Mouse (Mus musculus) forebrain, embryonic 15.5 days (tissue): ENCODE results near the gene Lamtor2. TPM values are rescaled to one million over a fixed set of nuclear protein-coding genes. Genes with fewer than 3 reads are reported as not detected.
A peak's percentile ranks its signal among the peaks of the same experiment; 100 is the strongest.

Source experiments
- ATAC-seq: fragments of 200-750 bp; cut with Nextera tagmentation; replicated peaks from 2 replicates; pipeline ENCODE4 v1.8.0; 2017; ENCODE audit warnings: mild to moderate bottlenecking, moderate TSS enrichment, moderate library complexity
- H3K27ac ChIP-seq: fragments of 300-500 bp; sonication (generic); replicated peaks from 2 replicates; pipeline ENCODE4 v1.5.1; 2015; ENCODE audit warnings: mild to moderate bottlenecking, inconsistent platforms
- H3K27me3 ChIP-seq: fragments of 300-500 bp; sonication (generic); 2 replicates; pipeline ENCODE4 v1.6.1; 2015; ENCODE audit warnings: inconsistent platforms
- H3K36me3 ChIP-seq: fragments of 300-500 bp; sonication (generic); 2 replicates; pipeline ENCODE4 v1.6.1; 2015; ENCODE audit warnings: mild to moderate bottlenecking, inconsistent platforms
- H3K4me1 ChIP-seq: fragments of 300-500 bp; sonication (generic); 2 replicates; pipeline ENCODE4 v1.6.1; 2015; ENCODE audit warnings: inconsistent platforms
- H3K4me2 ChIP-seq: fragments of 300-500 bp; sonication (generic); replicated peaks from 2 replicates; pipeline ENCODE4 v1.6.1; 2015; ENCODE audit warnings: mild to moderate bottlenecking, inconsistent platforms
- H3K4me3 ChIP-seq: fragments of 300-500 bp; sonication (generic); 2 replicates; pipeline ENCODE4 v1.5.1; 2015; ENCODE audit warnings: mild to moderate bottlenecking, inconsistent platforms
- H3K9ac ChIP-seq: fragments of 300-500 bp; sonication (generic); replicated peaks from 2 replicates; pipeline ENCODE4 v1.6.1; 2015; ENCODE audit warnings: mild to moderate bottlenecking, inconsistent platforms
- H3K9me3 ChIP-seq: fragments of 300-500 bp; sonication (generic); 2 replicates; pipeline ENCODE4 v1.6.1; 2016; ENCODE audit warnings: inconsistent platforms
- WGBS: fragments of 180-500 bp; shearing (Covaris S2); methylation state at CpG from one replicate; pipeline ENCODE4 v1.1.7; 2015; ENCODE audit warnings: mixed read lengths; 5-methylcytosine and 5-hydroxymethylcytosine counted together
- polyA plus RNA-seq: library from polyadenylated mRNA; unstranded; fragments of >200 nt; fragmentation: Nextera tagmentation; extraction: Ambion mirVana; gene quantifications from 2 replicates; pipeline ENCODE4 v1.2.1, GENCODE M21; 2015

Gene Lamtor2
- polyA plus RNA-seq, 1 experiment from 2014 or later, result 169 TPM

GRCm38 (mm10) chr3:88538271-88539145 is 14.4 kb downstream of the Lamtor2 start:
- Histone ChIP-seq H3K4me2 (peak overlapping the region; percentile 93), H3K27me3 (no peaks in the 10 kb centered on the region), H3K9me3 (no peaks in the 10 kb centered on the region), H3K9ac (peak overlapping the region; percentile 18), H3K36me3 (peaks cover 40% of the 10 kb centered on the region), H3K4me3 (peak overlapping the region; percentile 6; the same call in 1 of the 2 replicates), H3K4me1 (peaks cover 86% of the 10 kb centered on the region), H3K27ac (peak overlapping the region; percentile 64)
- no peak for ATAC-seq
- WGBS, result 15% methylated on average over 9 of the region's 9 CpGs

GRCm38 (mm10) chr3:88537146-88537545 is 15.7 kb downstream of the Lamtor2 start:
- no peak for ATAC-seq
- Histone ChIP-seq H3K4me1 (peaks cover 81% of the 10 kb centered on the region), H3K9me3 (no peaks in the 10 kb centered on the region), H3K27me3 (no peaks in the 10 kb centered on the region), H3K9ac (peak overlapping the region; percentile 99), H3K4me3 (peak overlapping the region; percentile 93), H3K4me2 (peak overlapping the region; percentile 93), H3K36me3 (peaks cover 40% of the 10 kb centered on the region), H3K27ac (peak overlapping the region; percentile 100)
- WGBS, result 57% methylated on average over 6 of the region's 6 CpGs

GRCm38 (mm10) chr3:88536103-88536930 is 16.6 kb downstream of the Lamtor2 start:
- Histone ChIP-seq H3K27ac (peak overlapping the region; percentile 100), H3K9me3 (no peaks in the 10 kb centered on the region), H3K36me3 (peaks cover 40% of the 10 kb centered on the region), H3K9ac (peak overlapping the region; percentile 99), H3K4me1 (peaks cover 73% of the 10 kb centered on the region), H3K27me3 (no peaks in the 10 kb centered on the region), H3K4me3 (peak overlapping the region; percentile 93), H3K4me2 (peak overlapping the region; percentile 93)
- no peak for ATAC-seq
- 2% methylated on average over 64 of the region's 64 CpGs for whole genome bisulfite sequencing

- peak overlapping the region; percentile 99 for H3K9ac ChIP-seq
- H3K36me3 ChIP-seq, result peaks cover 37% of the 10 kb centered on the region
- no peak for ATAC-seq
- peak overlapping the region; percentile 93 for H3K4me3 ChIP-seq
- peaks cover 67% of the 10 kb centered on the region for H3K4me1 ChIP-seq
- 20% methylated on average over 4 of the region's 4 CpGs for WGBS
- no peaks in the 10 kb centered on the region for H3K27me3 ChIP-seq
- H3K27ac ChIP-seq, result peak overlapping the region; percentile 100
- H3K4me2 ChIP-seq, result peak overlapping the region; percentile 93
- H3K9me3 ChIP-seq, result no peaks in the 10 kb centered on the region
Observed at GRCm38 (mm10) chr3:88535527-88535926, 17.3 kb downstream of the Lamtor2 start.

GRCm38 (mm10) chr3:88535005-88535404 is 17.9 kb downstream of the Lamtor2 start:
- Histone ChIP-seq H3K9me3 (no peaks in the 10 kb centered on the region), H3K36me3 (peaks cover 32% of the 10 kb centered on the region), H3K27me3 (no peaks in the 10 kb centered on the region), H3K4me3 (peak overlapping the region; percentile 93), H3K9ac (peak overlapping the region; percentile 99), H3K4me2 (peak overlapping the region; percentile 93), H3K27ac (peak overlapping the region; percentile 100), H3K4me1 (peaks cover 67% of the 10 kb centered on the region)
- 2% methylated on average over 3 of the region's 3 CpGs for WGBS
- no peak for ATAC-seq

GRCm38 (mm10) chr3:88533706-88534105 is 19.2 kb downstream of the Lamtor2 start:
- no peaks in the 10 kb centered on the region for H3K9me3 ChIP-seq
- H3K4me2 ChIP-seq, result peak overlapping the region; percentile 93
- H3K4me3 ChIP-seq, result peak overlapping the region; percentile 93
- H3K9ac ChIP-seq, result peak overlapping the region; percentile 99
- no peaks in the 10 kb centered on the region for H3K27me3 ChIP-seq
- H3K4me1 ChIP-seq, result peaks cover 70% of the 10 kb centered on the region
- WGBS, result 1% methylated on average over 5 of the region's 5 CpGs
- ATAC-seq, result no peak
- H3K27ac ChIP-seq, result peak overlapping the region; percentile 100
- peaks cover 28% of the 10 kb centered on the region for H3K36me3 ChIP-seq

GRCm38 (mm10) chr3:88532689-88533511 is 20.0 kb downstream of the Lamtor2 start:
- Histone ChIP-seq H3K27me3 (no peaks in the 10 kb centered on the region), H3K9me3 (no peaks in the 10 kb centered on the region), H3K4me1 (peaks cover 68% of the 10 kb centered on the region), H3K4me3 (peak overlapping the region; percentile 93), H3K4me2 (peak overlapping the region; percentile 93), H3K36me3 (peaks cover 20% of the 10 kb centered on the region), H3K27ac (peak overlapping the region; percentile 100), H3K9ac (peak overlapping the region; percentile 99)
- WGBS, result under 1% methylated on average over 40 of the region's 40 CpGs
- ATAC-seq, result peak; percentile 52

- Histone ChIP-seq H3K9me3 (no peaks in the 10 kb centered on the region), H3K4me1 (peaks cover 68% of the 10 kb centered on the region)
- peak; percentile 5; the same call in 1 of the 2 replicates for ATAC-seq
Observed at GRCm38 (mm10) chr3:88532299-88532674, 20.6 kb downstream of the Lamtor2 start, which contains the start of gene Mex3a. Gene Mex3a (plus strand): TSS chr3:88532395.

GRCm38 (mm10) chr3:88531348-88532298 is 21.3 kb downstream of the Lamtor2 start:
- peak; percentile 86 for ATAC-seq
- Histone ChIP-seq H3K4me1 (peaks cover 67% of the 10 kb centered on the region), H3K4me2 (peak overlapping the region; percentile 91), H3K27me3 (no peaks in the 10 kb centered on the region), H3K9ac (peak overlapping the region; percentile 99), H3K27ac (peak overlapping the region; percentile 100), H3K36me3 (peaks cover 7% of the 10 kb centered on the region), H3K9me3 (no peaks in the 10 kb centered on the region), H3K4me3 (peak overlapping the region; percentile 93)
- 1% methylated on average over 56 of the region's 63 CpGs for WGBS

More at GRCm38 (mm10) chr3:88532299-88532674, 20.6 kb downstream of the Lamtor2 start, which contains the start of gene Mex3a:
- under 1% methylated on average over 16 of the region's 31 CpGs for WGBS
- peak within 1 kb of the TSS; percentile 99 for H3K9ac ChIP-seq
- peak within 1 kb of the TSS; percentile 100 for H3K27ac ChIP-seq
- H3K4me3 ChIP-seq, result peak within 1 kb of the TSS; percentile 93
- peak within 1 kb of the TSS; percentile 93 for H3K4me2 ChIP-seq
- H3K36me3 ChIP-seq, result peaks cover 13% of the 10 kb centered on the region
- H3K27me3 ChIP-seq, result no peaks in the 10 kb centered on the region

GRCm38 (mm10) chr3:88530082-88530864 is 22.6 kb downstream of the Lamtor2 start:
- Histone ChIP-seq H3K27ac (peak overlapping the region; percentile 100), H3K9ac (peak overlapping the region; percentile 99), H3K4me2 (peak overlapping the region; percentile 91), H3K36me3 (no peaks in the 10 kb centered on the region), H3K9me3 (no peaks in the 10 kb centered on the region), H3K4me1 (peaks cover 67% of the 10 kb centered on the region), H3K27me3 (no peaks in the 10 kb centered on the region), H3K4me3 (peak overlapping the region; percentile 93)
- 5% methylated on average over 11 of the region's 11 CpGs for whole genome bisulfite sequencing
- ATAC-seq, result no peak
